In the genomic region with DNA sequence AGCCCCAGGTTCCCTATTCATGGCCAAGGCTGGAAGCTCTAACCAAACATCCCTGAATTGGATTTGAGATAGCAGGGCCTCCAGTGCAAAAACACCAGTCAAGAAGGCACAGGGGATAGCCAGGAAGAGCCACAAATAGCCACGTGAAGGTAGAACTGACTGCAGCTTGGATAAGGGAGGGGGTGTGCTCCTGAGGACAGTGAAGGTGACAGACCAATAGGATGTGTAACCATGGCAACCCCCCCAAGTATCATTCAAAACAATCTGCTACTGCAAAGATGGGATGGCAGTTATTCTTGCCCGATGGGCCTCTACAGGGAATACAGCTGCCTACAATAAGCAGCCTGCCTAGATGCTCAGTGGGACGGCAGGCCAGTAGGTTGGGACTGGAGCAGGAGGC, we compare ENCODE assay signal across 9 mouse cellular contexts. TPM values are rescaled to one million over a fixed set of nuclear protein-coding genes. Genes with fewer than 3 reads are reported as not detected.
DNase-seq lines count a peak whose midpoint lies in the region; ATAC-seq and TF ChIP-seq lines count a peak whose summit lies in the region.
"Had no signal": no experiment of that assay in that cellular context is flagged by ENCODE, and none has a peak within 500 bp of the region (broad histone marks: within the 10 kb centered on the region; RNA-seq: fewer than 3 reads in every experiment).

No protein-coding gene starts in this region.

- no peak overlapping the region for H3K9ac ChIP-seq in kidney, embryonic 15.5 days
- peak overlapping the region; percentile 58 for H3K9ac ChIP-seq in forebrain, embryonic 11.5 days (ENCODE audit: low read length)
- peak overlapping the region; percentile 68 for H3K9ac ChIP-seq in limb, embryonic 13.5 days

- H3K27ac ChIP-seq in kidney, embryonic 15.5 days, result peak overlapping the region; percentile 85
- peak overlapping the region; percentile 50; the same call in 1 of the 2 replicates for H3K27ac ChIP-seq in forebrain, embryonic 11.5 days (ENCODE audit: low read depth, low read length)
- H3K27ac ChIP-seq in limb, embryonic 13.5 days, result no peak overlapping the region
- peak overlapping the region; percentile 74 for H3K27ac ChIP-seq in olfactory bulb, adult 2 months (ENCODE audit: insufficient read depth, low read depth, low read length)
- H3K27ac ChIP-seq: macrophage had no signal

- no peaks in the 10 kb centered on the region for H3K9me3 ChIP-seq in kidney, embryonic 15.5 days (replicated peaks)
- no peaks in the 10 kb centered on the region for H3K9me3 ChIP-seq in forebrain, embryonic 11.5 days (ENCODE audit: control insufficient read depth, low read length)
- H3K9me3 ChIP-seq in limb, embryonic 13.5 days, result no peaks in the 10 kb centered on the region

- WGBS in kidney, embryonic 15.5 days, result 52% methylated on average over 3 of the region's 3 CpGs
- 57% methylated on average over 3 of the region's 3 CpGs for WGBS in forebrain, embryonic 11.5 days
- 68% methylated on average over 3 of the region's 3 CpGs for WGBS in limb, embryonic 13.5 days
- 33% methylated on average over 3 of the region's 3 CpGs for whole genome bisulfite sequencing in olfactory bulb, adult 2 months

- H3K4me2 ChIP-seq in kidney, embryonic 15.5 days, result peak overlapping the region; percentile 95
- H3K4me2 ChIP-seq in forebrain, embryonic 11.5 days (ENCODE audit: low read depth, low read length, severe bottlenecking), result peak overlapping the region; percentile 79; the same call in 1 of the 2 replicates
- peak overlapping the region; percentile 98 for H3K4me2 ChIP-seq in limb, embryonic 13.5 days (replicated peaks)

- TF ChIP-seq CTCF in olfactory bulb, adult 2 months (IDR thresholded peaks at IDR 0.05; ENCODE audit: insufficient read depth, low read depth, low read length), result no peak

- TF ChIP-seq POLR2A in olfactory bulb, adult 2 months (IDR thresholded peaks at IDR 0.05; ENCODE audit: insufficient read depth, low read depth, low read length), result no peak

- H3K27me3 ChIP-seq in kidney, embryonic 15.5 days, result no peaks in the 10 kb centered on the region
- H3K27me3 ChIP-seq in forebrain, embryonic 11.5 days (ENCODE audit: control insufficient read depth, insufficient read depth, low read length), result no peaks in the 10 kb centered on the region
- H3K27me3 ChIP-seq in limb, embryonic 13.5 days, result no peaks in the 10 kb centered on the region

- ATAC-seq in kidney, embryonic 15.5 days (replicated peaks; ENCODE audit: low FRiP score), result no peak
- ATAC-seq in forebrain, embryonic 11.5 days (replicated peaks; ENCODE audit: low FRiP score), result no peak
- ATAC-seq in limb, embryonic 13.5 days (ENCODE audit: low FRiP score, low read depth), result no peak

- intact Hi-C loops in left cerebral cortex, postnatal 4 days (cut with DNase I), result no loop called here

- peaks cover 57% of the 10 kb centered on the region for H3K4me1 ChIP-seq in kidney, embryonic 15.5 days
- peaks cover 28% of the 10 kb centered on the region for H3K4me1 ChIP-seq in forebrain, embryonic 11.5 days (replicated peaks; ENCODE audit: control insufficient read depth, insufficient read depth, low read length)
- peaks cover 44% of the 10 kb centered on the region for H3K4me1 ChIP-seq in limb, embryonic 13.5 days
- peaks cover 51% of the 10 kb centered on the region for H3K4me1 ChIP-seq in olfactory bulb, adult 2 months (ENCODE audit: control insufficient read depth, insufficient read depth, low read length)

- H3K4me3 ChIP-seq in kidney, embryonic 15.5 days (replicated peaks), result peak overlapping the region; percentile 42
- no peak overlapping the region for H3K4me3 ChIP-seq in forebrain, embryonic 11.5 days (ENCODE audit: low read depth, low read length)
- H3K4me3 ChIP-seq in limb, embryonic 13.5 days, result peak overlapping the region; percentile 42; the same call in 1 of the 2 replicates
- no peak overlapping the region for H3K4me3 ChIP-seq in olfactory bulb, adult 2 months (ENCODE audit: insufficient read depth, low read depth, low read length)

- H3K36me3 ChIP-seq in kidney, embryonic 15.5 days, result peaks cover 62% of the 10 kb centered on the region
- H3K36me3 ChIP-seq in forebrain, embryonic 11.5 days (ENCODE audit: control insufficient read depth, insufficient read depth, low read length), result peaks cover 19% of the 10 kb centered on the region
- H3K36me3 ChIP-seq in limb, embryonic 13.5 days, result peaks cover 61% of the 10 kb centered on the region

- no peak for DNase-seq in kidney, adult 18-20 months
- DNase-seq in forebrain, embryonic 11.5 days (ENCODE audit: low spot score), result no peak
- no peak for DNase-seq in layer of hippocampus, postnatal 14 days (ENCODE audit: low spot score in 2 of 2)
- DNase-seq in kidney, adult 8-10 months, result no peak
- DNase-seq in left cerebral cortex, postnatal 4 days, result no peak

RNA-seq across cellular contexts. Expression of a gene that starts 0.4 kb away (rescaled TPM):
- polyA plus RNA-seq in kidney, embryonic 15.5 days (2015; fragmentation: Nextera tagmentation; extraction: Ambion mirVana), result 2.8 and 3.8 TPM in 2 replicates
- 2.1 and 2.7 TPM in 2 replicates for polyA plus RNA-seq in forebrain, embryonic 11.5 days (2014; fragmentation: Nextera tagmentation; extraction: Ambion mirVana)
- 1.4 and 1.6 TPM in 2 replicates for polyA plus RNA-seq in limb, embryonic 13.5 days (2015; fragmentation: Nextera tagmentation; extraction: Ambion mirVana)
- polyA plus RNA-seq in olfactory bulb, adult 2 months (2012; ENCODE audit: insufficient read depth, insufficient read length, low replicate concordance, missing spikeins), result not detected in 2 replicates
- total RNA-seq in layer of hippocampus, postnatal 14 days (2021), result 10 to 100 TPM; 84.4 to 97.5 TPM
- 10 to 100 TPM; 58.5 to 61.5 TPM for total RNA-seq in left cerebral cortex, postnatal 4 days (2021)

RNA-seq across cellular contexts. Expression of a gene that starts 4.0 kb away (rescaled TPM):
- polyA plus RNA-seq in kidney, embryonic 15.5 days (2015; fragmentation: Nextera tagmentation; extraction: Ambion mirVana), result 1.8 and 3.0 TPM in 2 replicates
- 1.6 and 1.9 TPM in 2 replicates for polyA plus RNA-seq in forebrain, embryonic 11.5 days (2014; fragmentation: Nextera tagmentation; extraction: Ambion mirVana)
- 1.5 and 1.9 TPM in 2 replicates for polyA plus RNA-seq in limb, embryonic 13.5 days (2015; fragmentation: Nextera tagmentation; extraction: Ambion mirVana)
- not detected in 2 replicates for polyA plus RNA-seq in olfactory bulb, adult 2 months (2012; ENCODE audit: insufficient read depth, insufficient read length, low replicate concordance, missing spikeins)
- 10 to 100 TPM; 26.7 to 31.1 TPM for total RNA-seq in layer of hippocampus, postnatal 14 days (2021)
- 10 to 100 TPM; 22.7 to 26.6 TPM for total RNA-seq in left cerebral cortex, postnatal 4 days (2021)

RNA-seq across cellular contexts. Expression of a gene that starts 4.3 kb away (rescaled TPM):
- polyA plus RNA-seq in kidney, embryonic 15.5 days (2015; fragmentation: Nextera tagmentation; extraction: Ambion mirVana), result 336 and 362 TPM in 2 replicates
- 322 and 358 TPM in 2 replicates for polyA plus RNA-seq in forebrain, embryonic 11.5 days (2014; fragmentation: Nextera tagmentation; extraction: Ambion mirVana)
- 359 and 366 TPM in 2 replicates for polyA plus RNA-seq in limb, embryonic 13.5 days (2015; fragmentation: Nextera tagmentation; extraction: Ambion mirVana)
- polyA plus RNA-seq in olfactory bulb, adult 2 months (2012; ENCODE audit: insufficient read depth, insufficient read length, low replicate concordance, missing spikeins), result not detected in 2 replicates
- total RNA-seq in layer of hippocampus, postnatal 14 days (2021), result 100 to 1,000 TPM; 155 to 157 TPM
- total RNA-seq in left cerebral cortex, postnatal 4 days (2021), result 100 to 1,000 TPM; 162 to 171 TPM

RNA-seq across cellular contexts. Expression of a gene that starts 7.1 kb away (rescaled TPM):
- polyA plus RNA-seq in kidney, embryonic 15.5 days (2015; fragmentation: Nextera tagmentation; extraction: Ambion mirVana), result 26.8 and 29.0 TPM in 2 replicates
- 9.1 and 12.2 TPM in 2 replicates for polyA plus RNA-seq in forebrain, embryonic 11.5 days (2014; fragmentation: Nextera tagmentation; extraction: Ambion mirVana)
- 25.7 and 26.8 TPM in 2 replicates for polyA plus RNA-seq in limb, embryonic 13.5 days (2015; fragmentation: Nextera tagmentation; extraction: Ambion mirVana)
- polyA plus RNA-seq in olfactory bulb, adult 2 months (2012; ENCODE audit: insufficient read depth, insufficient read length, low replicate concordance, missing spikeins), result not detected in 2 replicates
- 10 to 100 TPM; 95.6 to 97.8 TPM for total RNA-seq in layer of hippocampus, postnatal 14 days (2021)
- 10 to 100 TPM; 58.5 to 65.2 TPM for total RNA-seq in left cerebral cortex, postnatal 4 days (2021)

RNA-seq across cellular contexts. Expression of a gene that starts 8.9 kb away (rescaled TPM):
- 56.2 and 61.4 TPM in 2 replicates for polyA plus RNA-seq in kidney, embryonic 15.5 days (2015; fragmentation: Nextera tagmentation; extraction: Ambion mirVana)
- polyA plus RNA-seq in forebrain, embryonic 11.5 days (2014; fragmentation: Nextera tagmentation; extraction: Ambion mirVana), result 50.6 and 59.2 TPM in 2 replicates
- polyA plus RNA-seq in limb, embryonic 13.5 days (2015; fragmentation: Nextera tagmentation; extraction: Ambion mirVana), result 57.9 and 60.7 TPM in 2 replicates
- not detected in 2 replicates for polyA plus RNA-seq in olfactory bulb, adult 2 months (2012; ENCODE audit: insufficient read depth, insufficient read length, low replicate concordance, missing spikeins)
- 10 to 100 TPM; 64.3 to 65.0 TPM for total RNA-seq in layer of hippocampus, postnatal 14 days (2021)
- total RNA-seq in left cerebral cortex, postnatal 4 days (2021), result 10 to 100 TPM; 54.8 to 55.1 TPM

Comparison
In these comparisons a context has a peak if more than half of its experiments do, and no peak if none do; other contexts are left out.
1. H3K4me3 ChIP-seq: peak in kidney, embryonic 15.5 days (single experiment) and limb, embryonic 13.5 days (single experiment); none in forebrain, embryonic 11.5 days (single experiment) and olfactory bulb, adult 2 months (single experiment).
2. Peak in every context shown above with its lines, with median percentiles within 50 percentile points of each other: H3K4me2 ChIP-seq.